Mouse (Mus musculus): ENCODE measurements around the gene Bfsp1.

DNA sequence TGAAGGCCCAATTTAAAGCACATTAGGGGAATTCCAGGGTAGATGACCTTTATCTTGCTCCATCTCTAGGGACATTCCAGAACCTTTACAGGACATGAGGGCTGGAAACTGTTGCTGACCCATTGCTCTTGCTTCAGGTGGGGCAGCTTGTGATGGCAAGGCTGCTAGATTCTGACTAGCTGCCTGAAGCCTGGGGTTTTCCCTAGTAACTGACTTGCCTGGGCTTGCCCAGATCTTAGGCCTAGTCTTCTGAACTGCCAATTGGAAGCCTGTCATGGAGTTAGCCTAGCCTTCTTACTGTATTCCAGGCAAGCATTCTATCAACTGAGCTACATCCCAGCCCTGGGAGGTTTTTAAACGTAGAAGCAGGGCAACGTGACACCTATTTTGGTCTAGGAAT lies 46.3 kb upstream of the Bfsp1 start:
- no peak for TF ChIP-seq CTCF (IDR thresholded peaks at IDR 0.05; ENCODE audit: low read depth)
- TF ChIP-seq EP300 (IDR thresholded peaks at IDR 0.05; ENCODE audit: low read depth) = no peak

Data from heart, postnatal 0 days (tissue).